Mouse (Mus musculus) stomach, embryonic 16.5 days (tissue): ENCODE measurements at regions not wholly inside any gene's neighbourhood (a gene's known extent, or its start where the extent isn't known, plus 50 kb on each side); places are given as distances from the start of the nearest gene placed in this dataset.
"Not testable (repeated sequence)": the region's sequence is repeated elsewhere in the genome, so short reads cannot be mapped to it uniquely, and the experiment has no call there.

ENCODE experiments used
- ATAC-seq: fragments of 200-750 bp; cut with Nextera tagmentation; 2 replicates; pipeline ENCODE4 v1.8.0; 2017; ENCODE audit warnings: moderate number of reproducible peaks, moderate TSS enrichment; ENCODE audit not compliant: insufficient read depth, low FRiP score
- H3K27ac ChIP-seq: fragments of 300-500 bp; sonication (generic); 2 replicates; pipeline ENCODE4 v1.5.1; 2014; ENCODE audit warnings: low read length
- H3K27me3 ChIP-seq: fragments of 300-500 bp; sonication (generic); 2 replicates; pipeline ENCODE4 v1.6.1; 2014; ENCODE audit warnings: low read length, control low read depth, mixed read lengths; ENCODE audit not compliant: control insufficient read depth, insufficient read depth
- H3K36me3 ChIP-seq: fragments of 300-500 bp; sonication (generic); 2 replicates; pipeline ENCODE4 v1.6.1; 2014; ENCODE audit warnings: low read length; ENCODE audit not compliant: control insufficient read depth, insufficient read depth
- H3K4me1 ChIP-seq: fragments of 300-500 bp; sonication (generic); 2 replicates; pipeline ENCODE4 v1.6.1; 2014; ENCODE audit warnings: low read length, control low read depth, mixed read lengths; ENCODE audit not compliant: control insufficient read depth, insufficient read depth
- H3K4me2 ChIP-seq: fragments of 300-500 bp; sonication (generic); 2 replicates; pipeline ENCODE4 v1.6.1; 2014; ENCODE audit warnings: low read depth, low read length, mixed read lengths
- H3K4me3 ChIP-seq: fragments of 300-500 bp; sonication (generic); replicated peaks from 2 replicates; pipeline ENCODE4 v1.5.1; 2014; ENCODE audit warnings: mild to moderate bottlenecking, low read length
- H3K9ac ChIP-seq: fragments of 300-500 bp; sonication (generic); 2 replicates; pipeline ENCODE4 v1.6.1; 2014; ENCODE audit warnings: low read length
- H3K9me3 ChIP-seq: fragments of 300-500 bp; sonication (generic); replicated peaks from 2 replicates; pipeline ENCODE4 v1.6.1; 2016; ENCODE audit warnings: low read length, control low read depth; ENCODE audit not compliant: control insufficient read depth
- WGBS: fragments of 180-500 bp; shearing (Covaris S2); extraction: QIAGEN DNeasy Blood & Tissue Kit; methylation state at CpG from one replicate; pipeline ENCODE4 v1.1.7; 2014; 5-methylcytosine and 5-hydroxymethylcytosine counted together

DNA sequence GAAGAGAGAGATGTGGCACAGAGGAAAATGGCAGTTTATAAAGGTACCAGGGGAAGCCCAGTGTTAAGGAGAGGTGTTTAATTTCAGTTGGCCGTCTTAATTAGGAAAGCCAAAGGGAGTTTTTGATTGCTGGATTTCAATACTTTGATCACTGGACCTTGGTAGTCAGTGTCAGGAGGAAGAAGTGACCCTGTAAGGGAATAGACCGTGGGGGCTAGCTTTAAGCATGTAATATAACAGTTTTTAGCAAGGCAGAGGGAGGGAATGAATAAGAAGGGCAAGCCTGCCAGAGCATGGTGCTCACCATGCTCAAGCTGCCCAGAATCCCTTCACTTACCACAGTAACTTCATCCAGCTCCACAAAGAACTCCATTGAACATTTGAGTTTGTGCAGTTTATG is 437.1 kb downstream of the Epm2a start:
- 67% methylated on average over 2 of the region's 2 CpGs for WGBS
- H3K4me1 ChIP-seq, result no peaks in the 10 kb centered on the region
- no peaks in the 10 kb centered on the region for H3K27me3 ChIP-seq
- no peaks in the 10 kb centered on the region for H3K36me3 ChIP-seq
- H3K4me3 ChIP-seq, result no peak overlapping the region
- H3K27ac ChIP-seq, result no peak overlapping the region
- no peak overlapping the region for H3K4me2 ChIP-seq
- no peak for ATAC-seq
- H3K9me3 ChIP-seq, result no peaks in the 10 kb centered on the region
- H3K9ac ChIP-seq, result no peak overlapping the region

DNA sequence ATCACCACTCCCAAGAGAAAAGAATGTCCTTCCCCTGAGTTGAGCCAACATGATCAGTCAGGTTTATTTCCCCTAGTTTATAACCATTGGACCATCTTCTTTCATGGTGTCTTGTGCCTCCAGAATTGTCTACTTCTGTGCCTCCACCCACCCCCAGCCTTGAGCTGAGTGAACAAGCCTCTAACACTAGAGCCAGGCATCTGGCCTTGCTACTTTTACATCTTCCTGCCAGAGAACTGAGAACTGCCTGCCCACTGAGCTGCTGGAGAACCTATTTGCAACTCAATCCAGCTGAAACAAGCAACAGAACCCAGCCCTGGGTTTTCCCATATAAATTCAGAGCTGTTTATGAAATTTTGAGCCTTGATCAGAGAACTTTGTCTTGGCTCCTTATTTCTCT is 444.0 kb downstream of the Epm2a start:
- Histone ChIP-seq H3K4me2 (no peak overlapping the region), H3K4me3 (no peak overlapping the region), H3K4me1 (no peaks in the 10 kb centered on the region), H3K27me3 (no peaks in the 10 kb centered on the region), H3K9ac (no peak overlapping the region), H3K36me3 (no peaks in the 10 kb centered on the region), H3K9me3 (no peaks in the 10 kb centered on the region), H3K27ac (no peak overlapping the region)
- no peak for ATAC-seq

DNA sequence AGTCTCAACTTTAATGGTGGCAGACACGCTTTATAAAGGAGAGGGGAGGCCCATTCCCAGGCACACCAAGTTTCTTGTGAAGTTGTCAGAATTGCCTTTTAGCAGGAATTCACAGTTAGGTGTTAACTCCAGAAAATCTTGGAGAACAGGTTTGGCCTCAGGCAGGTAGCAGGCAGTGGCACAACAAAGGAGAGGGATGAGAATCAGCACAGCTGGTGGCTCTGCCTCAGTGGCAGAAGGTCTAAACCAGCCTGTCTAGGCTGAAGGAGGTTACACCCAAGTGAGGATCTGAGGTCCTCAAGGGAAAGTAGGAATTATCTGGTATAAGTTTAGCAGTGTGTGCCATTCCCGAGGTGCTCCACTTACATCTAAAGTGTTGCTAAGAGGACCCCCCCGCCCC is 456.3 kb downstream of the Epm2a start:
- no peak overlapping the region for H3K4me2 ChIP-seq
- no peak overlapping the region for H3K27ac ChIP-seq
- H3K9ac ChIP-seq, result no peak overlapping the region
- H3K4me1 ChIP-seq, result no peaks in the 10 kb centered on the region
- no peaks in the 10 kb centered on the region for H3K36me3 ChIP-seq
- no peak overlapping the region for H3K4me3 ChIP-seq
- no peaks in the 10 kb centered on the region for H3K27me3 ChIP-seq
- ATAC-seq, result no peak
- H3K9me3 ChIP-seq, result no peaks in the 10 kb centered on the region
- WGBS, result 80% methylated on average over 3 of the region's 3 CpGs

DNA sequence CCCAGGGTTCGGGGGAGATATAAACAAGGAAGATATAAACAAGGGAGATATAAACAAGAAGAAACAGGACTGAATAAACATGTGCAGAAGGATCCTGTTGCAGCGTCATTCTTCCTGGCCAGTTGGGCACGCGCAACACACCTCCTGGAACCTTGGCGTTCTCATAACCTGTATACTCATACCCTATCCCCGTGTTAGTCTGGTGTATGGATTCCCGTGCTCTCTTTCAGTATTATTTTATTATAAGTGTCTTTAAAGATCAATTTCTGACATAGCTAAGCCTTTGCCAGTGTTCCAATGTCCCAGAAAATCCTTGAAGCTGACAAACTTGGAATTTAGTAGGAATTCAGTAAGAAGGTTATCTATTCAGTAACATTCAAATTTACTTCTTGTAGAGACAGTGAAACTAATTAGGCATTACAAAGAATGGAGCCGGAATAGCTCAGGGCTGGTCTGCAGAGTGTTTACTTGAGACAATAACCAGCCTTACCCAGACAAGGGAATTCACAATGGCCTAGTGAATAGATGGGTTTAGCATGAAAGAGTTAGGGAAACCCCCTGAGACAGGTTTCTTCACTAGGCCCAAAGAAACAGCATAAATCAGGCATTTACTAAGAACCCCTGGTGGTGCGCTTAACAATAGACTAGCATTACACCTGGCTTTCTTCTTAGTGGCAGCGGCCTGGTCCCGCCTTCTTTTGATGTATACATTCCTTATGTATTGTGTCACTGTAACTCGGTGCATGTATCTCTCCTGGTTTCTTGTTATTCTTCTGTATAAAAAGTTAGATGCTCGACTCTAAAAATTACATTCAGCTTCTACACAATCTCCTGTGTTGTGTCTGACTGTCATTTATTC is 458.4 kb downstream of the Epm2a start:
- H3K27ac ChIP-seq, H3K4me3 ChIP-seq, H3K4me1 ChIP-seq, H3K9ac ChIP-seq, ATAC-seq, H3K9me3 ChIP-seq, H3K27me3 ChIP-seq, H3K36me3 ChIP-seq, H3K4me2 ChIP-seq: not testable (repeated sequence)
- 71% methylated on average over 13 of the region's 13 CpGs for WGBS

GRCm38 (mm10) chr10:11809255-11809654 is 466.1 kb downstream of the Epm2a start:
- no peak overlapping the region for H3K9ac ChIP-seq
- H3K27me3 ChIP-seq, result no peaks in the 10 kb centered on the region
- no peak overlapping the region for H3K4me3 ChIP-seq
- no peaks in the 10 kb centered on the region for H3K36me3 ChIP-seq
- ATAC-seq, result no peak
- no peaks in the 10 kb centered on the region for H3K9me3 ChIP-seq
- WGBS, result 75% methylated on average over 3 of the region's 3 CpGs
- no peak overlapping the region for H3K4me2 ChIP-seq
- H3K4me1 ChIP-seq, result no peaks in the 10 kb centered on the region
- no peak overlapping the region for H3K27ac ChIP-seq

GRCm38 (mm10) chr10:11822418-11822959 is 479.3 kb downstream of the Epm2a start:
- H3K9ac ChIP-seq, result no peak overlapping the region
- no peak overlapping the region for H3K4me3 ChIP-seq
- H3K27me3 ChIP-seq, result no peaks in the 10 kb centered on the region
- H3K27ac ChIP-seq, result no peak overlapping the region
- H3K4me2 ChIP-seq, result no peak overlapping the region
- no peaks in the 10 kb centered on the region for H3K9me3 ChIP-seq
- ATAC-seq, result no peak
- H3K4me1 ChIP-seq, result no peaks in the 10 kb centered on the region
- 83% methylated on average over 3 of the region's 3 CpGs for WGBS
- no peaks in the 10 kb centered on the region for H3K36me3 ChIP-seq

DNA sequence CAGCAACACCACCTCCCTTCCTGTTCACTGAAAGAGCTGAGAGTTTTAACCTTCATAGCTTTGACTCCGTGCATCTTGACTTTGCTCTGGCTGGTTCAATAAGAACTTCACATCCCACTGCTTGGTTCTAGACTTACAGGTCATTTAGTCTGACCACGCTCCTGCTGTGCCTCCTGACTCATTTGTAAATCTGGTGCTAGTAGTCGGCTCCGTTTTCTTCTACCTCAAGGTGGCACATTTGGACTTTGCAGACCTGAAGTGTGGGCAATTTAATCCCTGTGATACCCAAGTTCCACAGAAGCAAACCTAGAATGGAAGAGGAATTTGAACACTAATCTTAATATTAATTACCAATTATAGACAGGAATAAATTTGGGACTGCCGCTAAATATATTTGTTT is 497.9 kb downstream of the Epm2a start:
- 72% methylated on average over 5 of the region's 5 CpGs for WGBS
- Histone ChIP-seq H3K36me3 (no peaks in the 10 kb centered on the region), H3K27ac (no peak overlapping the region)

DNA sequence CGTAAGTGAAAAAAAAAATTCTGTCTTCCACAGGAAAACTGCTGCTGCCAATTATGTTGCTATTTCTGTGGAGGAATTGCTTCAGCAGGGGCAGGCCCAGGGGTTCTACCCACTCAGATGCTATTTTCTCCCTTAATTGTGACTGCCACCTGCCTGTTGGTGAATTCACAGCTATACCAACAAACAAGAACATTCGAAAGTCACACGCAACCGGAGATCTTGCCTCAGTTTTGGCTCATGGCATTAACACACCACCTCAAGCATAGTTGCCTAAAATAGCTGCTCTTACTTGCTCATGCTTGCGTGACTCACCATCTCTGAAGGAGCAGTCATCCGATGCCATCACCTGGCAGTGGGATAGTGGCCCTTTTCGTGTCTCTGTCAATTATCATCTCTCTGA is 498.3 kb downstream of the Epm2a start:
- Histone ChIP-seq H3K4me2 (no peak overlapping the region), H3K4me1 (no peaks in the 10 kb centered on the region), H3K27me3 (no peaks in the 10 kb centered on the region), H3K9me3 (no peaks in the 10 kb centered on the region), H3K27ac (no peak overlapping the region), H3K36me3 (no peaks in the 10 kb centered on the region), H3K4me3 (no peak overlapping the region), H3K9ac (no peak overlapping the region)
- ATAC-seq, result no peak
- 90% methylated on average over 7 of the region's 7 CpGs for WGBS

More for the DNA sequence above, 497.9 kb downstream of the Epm2a start:
- no peaks in the 10 kb centered on the region for H3K27me3 ChIP-seq
- no peak overlapping the region for H3K9ac ChIP-seq
- no peak overlapping the region for H3K4me2 ChIP-seq
- H3K4me3 ChIP-seq, result no peak overlapping the region
- ATAC-seq, result no peak
- no peaks in the 10 kb centered on the region for H3K4me1 ChIP-seq
- H3K9me3 ChIP-seq, result no peaks in the 10 kb centered on the region

DNA sequence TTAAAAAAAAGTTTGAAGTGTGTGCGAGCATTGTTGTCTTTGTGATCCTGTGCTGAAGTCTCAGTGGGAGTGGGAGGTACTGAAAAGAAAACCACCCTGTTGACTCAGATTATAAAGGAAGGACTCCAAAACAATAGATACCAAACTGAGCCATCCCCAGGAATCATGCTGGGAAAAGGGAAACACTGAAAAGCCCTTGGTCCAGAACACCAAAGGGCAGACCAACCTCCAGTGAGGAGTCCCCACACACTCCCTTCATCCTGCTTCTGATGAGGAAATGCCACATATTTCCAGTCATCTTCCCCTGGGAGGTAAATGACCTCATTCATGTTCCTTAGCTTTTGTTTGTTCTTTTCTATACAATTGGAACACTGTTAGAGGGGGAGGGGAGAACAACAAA is 502.9 kb downstream of the Epm2a start:
- Histone ChIP-seq H3K4me2 (no peak overlapping the region), H3K36me3 (no peaks in the 10 kb centered on the region), H3K4me1 (no peaks in the 10 kb centered on the region), H3K27me3 (no peaks in the 10 kb centered on the region), H3K9ac (no peak overlapping the region), H3K4me3 (no peak overlapping the region), H3K27ac (no peak overlapping the region), H3K9me3 (no peaks in the 10 kb centered on the region)
- ATAC-seq, result no peak
- WGBS, result 82% methylated on average over 1 of the region's 1 CpGs
